Comparison of ENCODE assay signal across 14 mouse cellular contexts in the genomic region with DNA sequence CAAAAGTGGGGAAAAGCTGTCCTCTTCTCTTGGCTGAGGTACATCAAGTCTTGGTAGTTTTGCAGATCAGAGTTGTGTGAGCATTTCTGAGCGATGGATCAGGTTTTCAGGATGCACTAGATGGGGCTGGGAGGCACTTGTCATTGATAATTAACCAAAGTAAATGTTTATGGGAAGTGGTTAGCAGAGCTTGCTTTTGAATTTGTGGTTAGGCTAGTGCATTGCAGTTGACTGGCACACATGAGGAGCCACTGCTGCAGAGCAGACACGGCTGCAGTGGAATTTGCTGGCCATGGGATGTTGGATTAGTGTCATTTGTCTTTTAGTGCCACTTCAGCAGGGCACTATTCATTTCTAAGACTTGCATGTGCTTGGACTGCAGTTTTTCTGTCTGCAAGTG. TPM values are rescaled to one million over a fixed set of nuclear protein-coding genes. Genes with fewer than 3 reads are reported as not detected.
DNase-seq lines count a peak whose midpoint lies in the region; ATAC-seq and TF ChIP-seq lines count a peak whose summit lies in the region.
"Had no signal": no experiment of that assay in that cellular context is flagged by ENCODE, and none has a peak within 500 bp of the region (broad histone marks: within the 10 kb centered on the region; RNA-seq: fewer than 3 reads in every experiment).

No protein-coding gene starts in this region.

- no peak for TF ChIP-seq EP300 in stomach, postnatal 0 days (optimal IDR thresholded peaks at IDR 0.05)

- intact Hi-C loops in heart, postnatal 36 days (cut with DNase I): no loop called here

- no peaks in the 10 kb centered on the region for H3K9me3 ChIP-seq in heart, embryonic 16.5 days (replicated peaks; ENCODE audit: control insufficient read depth, low read length)
- H3K9me3 ChIP-seq in stomach, embryonic 15.5 days: no peaks in the 10 kb centered on the region
- H3K9me3 ChIP-seq in stomach, postnatal 0 days (ENCODE audit: control insufficient read depth, low read length): no peaks in the 10 kb centered on the region
- no peaks in the 10 kb centered on the region for H3K9me3 ChIP-seq in kidney, embryonic 16.5 days (ENCODE audit: low read length)

- H3K27ac ChIP-seq in heart, embryonic 16.5 days (ENCODE audit: low read length): no peak overlapping the region
- H3K27ac ChIP-seq in stomach, embryonic 15.5 days: no peak overlapping the region
- no peak overlapping the region for H3K27ac ChIP-seq in stomach, postnatal 0 days (replicated peaks)
- peak overlapping the region; percentile 66 for H3K27ac ChIP-seq in kidney, embryonic 16.5 days (ENCODE audit: low read length)

- no peak for DNase-seq in heart, postnatal 36 days
- no peak for DNase-seq in stomach, postnatal 0 days (ENCODE audit: low spot score)
- DNase-seq in layer of hippocampus, postnatal 25 days (ENCODE audit: extremely low spot score in 1 of 2, low spot score in 1 of 2): no peak
- DNase-seq in layer of hippocampus, postnatal 36 days: no peak
- no peak for DNase-seq in right cerebral cortex, postnatal 10 days (ENCODE audit: low spot score in 2 of 2)
- DNase-seq: cerebellum, adult 11 months; right cerebral cortex, postnatal 4 days; thymus, adult 18-20 months had no signal

- no peaks in the 10 kb centered on the region for H3K36me3 ChIP-seq in heart, embryonic 16.5 days (ENCODE audit: control insufficient read depth, insufficient read depth)
- no peaks in the 10 kb centered on the region for H3K36me3 ChIP-seq in stomach, embryonic 15.5 days
- no peaks in the 10 kb centered on the region for H3K36me3 ChIP-seq in stomach, postnatal 0 days (ENCODE audit: control insufficient read depth, insufficient read depth, low read length)
- H3K36me3 ChIP-seq in kidney, embryonic 16.5 days (ENCODE audit: insufficient read depth, low read length): no peaks in the 10 kb centered on the region

- no peak for TF ChIP-seq CTCF in stomach, postnatal 0 days (IDR thresholded peaks at IDR 0.05; ENCODE audit: low read depth)

- H3K4me3 ChIP-seq in heart, embryonic 16.5 days (ENCODE audit: low read length): no peak overlapping the region
- no peak overlapping the region for H3K4me3 ChIP-seq in stomach, embryonic 15.5 days (replicated peaks)
- no peak overlapping the region for H3K4me3 ChIP-seq in stomach, postnatal 0 days (ENCODE audit: low read depth, low read length)
- H3K4me3 ChIP-seq in kidney, embryonic 16.5 days (ENCODE audit: low read length): no peak overlapping the region

- 44% methylated on average over 2 of the region's 2 CpGs for WGBS in heart, embryonic 16.5 days
- 42% methylated on average over 2 of the region's 2 CpGs for WGBS in stomach, embryonic 15.5 days
- 28% methylated on average over 2 of the region's 2 CpGs for WGBS in stomach, postnatal 0 days
- whole genome bisulfite sequencing in kidney, embryonic 16.5 days: 35% methylated on average over 2 of the region's 2 CpGs

- no peak overlapping the region for H3K9ac ChIP-seq in heart, embryonic 16.5 days (ENCODE audit: low read length)
- no peak overlapping the region for H3K9ac ChIP-seq in stomach, embryonic 15.5 days
- no peak overlapping the region for H3K9ac ChIP-seq in stomach, postnatal 0 days (ENCODE audit: low read length)
- H3K9ac ChIP-seq in kidney, embryonic 16.5 days (replicated peaks; ENCODE audit: low read length): no peak overlapping the region

- H3K4me2 ChIP-seq in heart, embryonic 16.5 days (ENCODE audit: low read depth, low read length): 0 out of 2 replicates have a peak overlapping the region, but pooled peaks have one; percentile 6
- H3K4me2 ChIP-seq in stomach, embryonic 15.5 days: peak overlapping the region; percentile 97; the same call in 1 of the 2 replicates
- no peak overlapping the region for H3K4me2 ChIP-seq in stomach, postnatal 0 days (replicated peaks; ENCODE audit: low read depth)
- peak overlapping the region; percentile 93; the same call in 1 of the 2 replicates for H3K4me2 ChIP-seq in kidney, embryonic 16.5 days (replicated peaks; ENCODE audit: low read depth, low read length)

- H3K4me1 ChIP-seq in heart, embryonic 16.5 days (ENCODE audit: control insufficient read depth, insufficient read depth, low read length): peaks cover 51% of the 10 kb centered on the region
- H3K4me1 ChIP-seq in stomach, embryonic 15.5 days: peaks cover 49% of the 10 kb centered on the region
- no peaks in the 10 kb centered on the region for H3K4me1 ChIP-seq in stomach, postnatal 0 days (replicated peaks; ENCODE audit: control insufficient read depth, insufficient read depth)
- H3K4me1 ChIP-seq in kidney, embryonic 16.5 days (ENCODE audit: insufficient read depth, low read length): peaks cover 67% of the 10 kb centered on the region

- H3K27me3 ChIP-seq in heart, embryonic 16.5 days (ENCODE audit: control insufficient read depth, insufficient read depth, low read length): no peaks in the 10 kb centered on the region
- H3K27me3 ChIP-seq in stomach, embryonic 15.5 days (replicated peaks): no peaks in the 10 kb centered on the region
- no peaks in the 10 kb centered on the region for H3K27me3 ChIP-seq in stomach, postnatal 0 days (ENCODE audit: control insufficient read depth, insufficient read depth, low read length)
- no peaks in the 10 kb centered on the region for H3K27me3 ChIP-seq in kidney, embryonic 16.5 days (ENCODE audit: insufficient read depth, low read length)
- H3K27me3 ChIP-seq: CH12.LX had no signal

- no peak for ATAC-seq in heart, embryonic 16.5 days (replicated peaks; ENCODE audit: extremely low read depth, insufficient read depth, low FRiP score)
- no peak for ATAC-seq in stomach, embryonic 15.5 days (ENCODE audit: insufficient read depth, low FRiP score, low read depth)
- no peak for ATAC-seq in stomach, postnatal 0 days (ENCODE audit: low FRiP score, low TSS enrichment)
- ATAC-seq in kidney, embryonic 16.5 days (ENCODE audit: low FRiP score, low TSS enrichment): no peak
- ATAC-seq: intestine, embryonic 16.5 days had no signal

RNA-seq across cellular contexts. Expression of a gene that starts 3.5 kb away (rescaled TPM):
- 4.5 and 7.6 TPM in 2 replicates for polyA plus RNA-seq in heart, embryonic 16.5 days (2015; fragmentation: Nextera tagmentation; extraction: Ambion mirVana)
- total RNA-seq in heart, postnatal 36 days (2021): 1 to 10 TPM; 3.5 to 4.9 TPM
- polyA plus RNA-seq in stomach, embryonic 15.5 days (2015; fragmentation: Nextera tagmentation; extraction: Ambion mirVana): not detected in 2 replicates
- not detected in 2 replicates for polyA plus RNA-seq in stomach, postnatal 0 days (2015; fragmentation: Nextera tagmentation; extraction: Ambion mirVana)
- 2.9 and 7.7 TPM in 2 replicates for polyA plus RNA-seq in kidney, embryonic 16.5 days (2015; fragmentation: Nextera tagmentation; extraction: Ambion mirVana)
- total RNA-seq in layer of hippocampus, postnatal 25 days (2021): 1 to 10 TPM; 8.8 TPM
- 10 to 100 TPM in 1 of 2 experiments, not detected in 1; 12.7 TPM for total RNA-seq in layer of hippocampus, postnatal 36 days (2021)
- polyA plus RNA-seq: limb, embryonic 11.5 days had no signal

RNA-seq across cellular contexts. Expression of a gene that starts 4.0 kb away (rescaled TPM):
- polyA plus RNA-seq in heart, embryonic 16.5 days (2015; fragmentation: Nextera tagmentation; extraction: Ambion mirVana): 90.7 and 101 TPM in 2 replicates
- total RNA-seq in heart, postnatal 36 days (2021): 10 to 100 TPM; 45.5 to 50.8 TPM
- 127 and 133 TPM in 2 replicates for polyA plus RNA-seq in stomach, embryonic 15.5 days (2015; fragmentation: Nextera tagmentation; extraction: Ambion mirVana)
- polyA plus RNA-seq in stomach, postnatal 0 days (2015; fragmentation: Nextera tagmentation; extraction: Ambion mirVana): 54.5 and 57.2 TPM in 2 replicates
- polyA plus RNA-seq in kidney, embryonic 16.5 days (2015; fragmentation: Nextera tagmentation; extraction: Ambion mirVana): 194 and 197 TPM in 2 replicates
- 10 to 100 TPM; 84.3 to 99.0 TPM for total RNA-seq in layer of hippocampus, postnatal 25 days (2021)
- 10 to 100 TPM; 86.6 to 95.8 TPM for total RNA-seq in layer of hippocampus, postnatal 36 days (2021)

RNA-seq across cellular contexts. Expression of a gene that starts 52.1 kb away (rescaled TPM):
- polyA plus RNA-seq in heart, embryonic 16.5 days (2015; fragmentation: Nextera tagmentation; extraction: Ambion mirVana): 10.8 and 11.4 TPM in 2 replicates
- total RNA-seq in heart, postnatal 36 days (2021): 1 to 10 TPM; 2.5 to 2.6 TPM
- polyA plus RNA-seq in stomach, embryonic 15.5 days (2015; fragmentation: Nextera tagmentation; extraction: Ambion mirVana): 12.3 and 12.8 TPM in 2 replicates
- 9.0 and 10.0 TPM in 2 replicates for polyA plus RNA-seq in stomach, postnatal 0 days (2015; fragmentation: Nextera tagmentation; extraction: Ambion mirVana)
- 20.4 and 22.4 TPM in 2 replicates for polyA plus RNA-seq in kidney, embryonic 16.5 days (2015; fragmentation: Nextera tagmentation; extraction: Ambion mirVana)
- 1 to 10 TPM; 8.0 to 8.5 TPM for total RNA-seq in layer of hippocampus, postnatal 25 days (2021)
- total RNA-seq in layer of hippocampus, postnatal 36 days (2021): 1 to 10 TPM; 7.1 to 8.3 TPM
